Mouse (Mus musculus) liver, postnatal 0 days (tissue): ENCODE results near the gene Rheb.

Source experiments
- CTCF ChIP-seq: sonication (generic); IDR thresholded peaks from 2 replicates; pipeline ENCODE4 v1.5.1; 2016; ENCODE audit warnings: antibody characterized with exemption, low read depth
- EP300 ChIP-seq: IDR thresholded peaks from 2 replicates; pipeline ENCODE4 v1.6.1; 2016; ENCODE audit warnings: antibody characterized with exemption, low read depth, mild to moderate bottlenecking

- TF ChIP-seq CTCF, result no peak
- no peak for TF ChIP-seq EP300
These were observed 1.4 kb downstream of the Rheb start for GRCm38 (mm10) chr5:24840975-24841431.
